Mouse (Mus musculus) erythroblast, embryonic 14.5 days (primary cell): ENCODE measurements around the gene Rpap2.

ENCODE experiments used
- GATA1 ChIP-seq: IDR thresholded peaks from 2 replicates; pipeline ENCODE4 v1.6.1; 2012; ENCODE audit warnings: low read length, inconsistent platforms, mixed read lengths
- TAL1 ChIP-seq: IDR thresholded peaks from 3 replicates; pipeline ENCODE4 v1.6.1; 2012; ENCODE audit warnings: low read length, inconsistent platforms, mixed read lengths

DNA sequence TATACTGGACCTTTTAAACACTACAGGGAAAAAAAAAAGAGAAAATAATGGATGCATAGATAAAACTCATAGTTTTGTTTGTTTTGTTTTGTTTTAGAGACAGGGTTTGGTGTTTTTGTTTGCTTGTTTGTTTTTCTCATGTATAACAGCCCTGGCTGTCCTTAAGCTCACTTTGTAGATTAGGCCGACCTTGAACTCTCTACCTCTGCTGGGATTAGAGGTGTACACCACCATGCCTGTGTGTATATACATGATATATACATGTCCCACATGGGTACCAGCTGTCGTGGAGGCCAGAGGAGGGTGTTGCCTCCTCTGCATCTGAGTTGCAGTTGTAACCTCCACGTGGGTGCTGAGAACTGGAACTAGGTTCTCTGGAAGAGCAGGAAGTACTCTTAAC lies 48.7 kb upstream of the Rpap2 start:
- no peak for TF ChIP-seq TAL1
- no peak for TF ChIP-seq GATA1
